Mouse (Mus musculus) retina, postnatal 7 days (tissue): ENCODE results near the gene Slc30a10.
A peak's percentile ranks its signal among the peaks of the same experiment; 100 is the strongest.

ENCODE experiments used
- DNase-seq: peaks from one replicate; pipeline ENCODE4 v3.0.0-alpha.2; 2012; ENCODE audit warnings: low read depth, low spot score

The Slc30a10 gene

DNA sequence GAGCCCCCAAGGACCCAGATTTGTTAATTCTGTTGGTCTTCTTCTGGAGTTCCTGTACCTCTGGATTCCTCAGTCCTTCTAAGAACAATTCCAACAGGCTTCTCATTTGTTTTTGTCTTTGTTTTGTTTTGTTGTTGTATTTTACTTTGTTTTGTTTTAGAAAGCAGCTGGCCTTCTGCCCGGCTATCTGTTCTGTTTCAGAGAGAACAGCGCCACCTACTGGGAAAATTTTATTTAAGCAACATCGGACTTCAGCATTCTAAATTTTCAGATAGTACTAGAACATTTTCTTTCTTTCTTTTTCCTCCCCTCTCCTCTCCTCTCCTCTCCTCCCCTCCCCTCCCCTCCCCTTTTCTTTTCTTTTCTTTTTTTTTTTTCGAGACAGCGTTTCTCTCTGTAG is 62.9 kb downstream of the Slc30a10 start:
- DNase-seq = peak; percentile 53
